Mouse (Mus musculus) NIH3T3 (cell line): Measurements from ENCODE around the gene Gm15446.
"Not testable (repeated sequence)": the region's sequence is repeated elsewhere in the genome, so short reads cannot be mapped to it uniquely, and the experiment has no call there.

ENCODE experiments used
- DNase-seq: peaks from one replicate; pipeline ENCODE4 v3.0.0-alpha.2; 2012; ENCODE audit warnings: low read depth

Gm15446 gene

DNA sequence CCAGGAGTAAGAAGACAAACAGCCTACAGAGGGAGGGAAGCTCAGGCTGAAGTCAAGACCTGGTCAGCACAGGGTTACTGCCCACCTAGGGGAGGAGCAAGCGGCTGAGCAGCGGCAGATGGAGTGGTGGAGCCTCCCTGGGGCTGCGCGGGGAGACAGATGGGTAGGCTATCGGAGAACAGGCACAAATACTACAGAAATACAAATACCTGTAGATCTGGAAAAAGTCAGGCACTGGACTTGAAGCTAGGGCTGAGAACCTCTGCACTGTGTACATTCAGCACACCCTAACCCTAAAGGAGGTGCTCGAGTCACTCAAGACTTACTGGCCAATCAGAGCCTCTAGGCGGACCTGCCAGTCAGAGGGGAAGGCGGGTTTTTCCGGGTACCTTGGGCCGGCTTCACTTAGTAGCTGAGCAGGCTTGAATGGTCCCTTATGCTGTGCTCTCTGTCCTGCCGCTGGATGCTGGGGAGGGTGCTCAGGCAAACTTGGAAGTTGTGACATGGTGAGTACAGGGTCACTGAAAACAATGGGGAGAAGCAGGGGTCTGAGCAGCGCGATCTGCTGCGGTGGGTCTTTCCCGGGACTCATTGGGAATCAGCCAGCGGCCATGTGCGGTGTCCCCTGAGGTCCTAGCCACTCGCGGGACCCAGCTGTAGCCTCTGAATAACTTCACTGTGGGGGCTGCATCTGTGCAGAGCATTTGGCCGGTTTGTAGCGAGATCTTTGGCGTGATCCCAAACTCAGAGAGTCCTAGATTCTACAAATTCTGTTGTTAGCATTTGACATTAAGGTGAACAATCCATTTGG, at the start of gene Gm15446:
Gm15446 (plus strand) TSS at position 140 of the 811 bp plus-strand sequence.
- peak; percentile 87 for DNase-seq

DNA sequence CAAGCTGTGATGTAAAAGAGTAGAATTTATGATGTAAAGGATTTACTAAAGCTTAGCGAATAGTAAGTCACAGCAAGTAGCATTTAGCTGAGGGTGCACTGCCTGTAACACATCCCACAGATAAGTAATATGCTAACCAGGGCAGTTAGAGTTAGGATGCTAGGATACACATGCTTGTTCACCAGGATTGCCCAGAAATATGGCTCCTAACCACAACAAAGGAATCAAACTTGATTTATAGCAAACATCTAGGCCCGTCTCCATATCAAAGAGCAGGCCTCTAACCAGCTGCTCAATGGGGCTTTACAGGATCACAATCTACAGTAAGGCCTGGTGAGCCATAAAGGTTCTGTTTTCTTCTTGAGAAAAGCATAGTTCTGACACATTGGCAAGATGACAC, 929 bp downstream of the Gm15446 start:
- DNase-seq, result peak; percentile 26

DNA sequence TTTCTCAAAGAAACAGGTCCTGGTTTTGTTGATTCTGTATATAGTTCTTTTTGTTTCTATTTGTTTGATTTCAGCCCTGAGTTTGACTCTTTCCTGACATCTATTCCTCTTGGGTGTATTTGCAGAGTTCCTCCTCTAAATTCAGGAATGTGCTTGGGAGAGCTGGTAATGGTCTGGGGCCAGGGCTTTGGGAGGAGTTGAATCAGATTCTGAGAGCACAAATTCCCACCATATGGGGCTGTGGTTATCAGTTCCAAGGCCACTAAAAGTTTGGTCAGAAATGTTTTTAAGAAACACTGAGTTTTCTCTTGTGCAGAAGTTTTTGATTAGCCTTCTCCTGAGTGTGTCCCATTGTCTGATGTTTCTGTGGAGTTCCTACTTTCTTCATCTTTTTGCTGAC, 1.7 kb downstream of the Gm15446 start:
- peak; percentile 60 for DNase-seq

DNA sequence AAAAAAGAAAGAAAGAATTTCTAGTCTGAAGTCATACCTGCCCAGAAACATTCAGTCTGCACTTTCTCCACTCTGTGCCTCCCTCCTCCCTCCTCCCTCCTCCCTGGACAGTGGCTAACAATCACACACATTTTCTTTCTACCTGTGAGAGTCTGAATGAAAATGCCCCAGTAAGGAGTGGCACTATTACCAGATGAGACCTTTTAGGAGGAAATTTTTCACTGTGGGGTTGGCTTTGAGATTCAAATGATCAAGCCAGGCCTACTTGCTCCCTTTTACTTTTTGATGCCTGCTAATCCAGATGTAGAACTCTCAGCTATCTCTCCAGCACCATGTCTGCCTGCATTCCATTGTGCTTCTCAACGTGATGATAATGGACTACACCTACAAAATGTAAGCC, 27.1 kb downstream of the Gm15446 start:
- DNase-seq, result no peak

DNA sequence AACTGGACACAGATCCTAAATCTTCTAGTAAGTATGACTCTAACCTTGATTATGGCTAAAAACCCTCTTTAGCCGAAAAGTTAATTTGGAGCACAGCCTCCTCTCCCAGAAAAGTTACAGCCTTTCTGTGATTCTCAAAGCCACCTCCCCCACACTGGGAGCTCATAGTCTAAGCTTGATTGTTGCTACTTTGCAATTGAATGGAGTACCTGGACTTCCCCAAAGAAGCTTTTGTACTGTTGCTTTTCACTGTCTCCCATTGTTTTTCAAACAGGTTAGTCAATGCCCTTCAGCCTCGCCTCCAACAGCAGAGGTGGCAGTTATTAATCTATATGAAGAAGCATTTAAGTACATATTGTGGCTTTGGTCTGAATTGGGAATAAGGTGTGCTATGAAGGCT, 57.5 kb downstream of the Gm15446 start:
- not testable (repeated sequence) for DNase-seq
